Mouse (Mus musculus): ENCODE measurements around the gene Pcnx2. TPM values are rescaled to one million over a fixed set of nuclear protein-coding genes. Genes with fewer than 3 reads are reported as not detected.

Pcnx2 gene
- polyA plus RNA-seq, 1 experiment: 0.01 TPM

DNA sequence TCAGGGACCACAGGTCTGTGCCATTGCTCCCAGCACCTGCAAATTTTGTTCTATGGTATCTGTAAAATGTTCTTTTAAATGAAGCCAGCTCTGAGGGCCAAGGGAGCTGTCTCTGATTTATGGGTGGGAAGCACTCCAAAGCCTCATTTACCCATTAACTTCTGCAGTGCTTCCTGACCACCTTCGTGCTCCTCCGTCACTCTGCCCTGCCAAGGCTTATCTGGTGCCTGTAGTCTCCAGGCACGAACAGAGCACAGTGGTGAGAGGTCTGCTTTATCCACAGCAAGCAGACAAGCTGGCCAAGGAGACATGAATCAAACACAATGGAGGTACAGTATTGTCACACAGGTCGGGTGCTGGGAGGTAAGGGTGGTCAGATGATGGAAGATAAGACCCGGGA, 44.8 kb downstream of the Pcnx2 start:
- Histone ChIP-seq H3K4me3 (replicated peaks) (no peak overlapping the region), H3K36me3 (ENCODE audit: control insufficient read depth) (no peaks in the 10 kb centered on the region), H3K27me3 (ENCODE audit: control insufficient read depth) (no peaks in the 10 kb centered on the region), H3K4me1 (ENCODE audit: control insufficient read depth) (no peaks in the 10 kb centered on the region), H3K9me3 (ENCODE audit: control insufficient read depth, low read length) (no peaks in the 10 kb centered on the region)
- TF ChIP-seq TAL1 (IDR thresholded peaks at IDR 0.05; ENCODE audit: low read length) (no peak), GATA1 (IDR thresholded peaks at IDR 0.05; ENCODE audit: low read length) (no peak)

DNA sequence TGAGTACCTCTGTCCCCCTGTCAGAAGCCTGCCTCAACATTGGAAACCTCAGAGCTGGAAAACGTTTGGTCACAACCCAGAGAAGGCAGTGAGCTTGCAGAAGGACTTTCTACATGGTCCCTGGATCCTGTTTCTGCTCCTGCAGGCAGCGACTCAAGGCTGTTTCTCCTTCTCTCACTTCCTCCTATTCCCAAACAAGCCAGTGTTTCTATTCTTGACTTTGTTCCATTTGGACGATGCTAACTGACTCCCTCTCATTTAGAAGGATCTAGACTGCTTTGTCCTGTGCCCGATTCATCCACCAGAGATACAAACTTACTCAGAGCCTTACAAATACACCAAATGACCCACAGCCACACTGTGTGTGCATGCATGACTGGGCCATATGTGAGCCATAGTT, 48.9 kb downstream of the Pcnx2 start:
- H3K4me1 ChIP-seq (ENCODE audit: control insufficient read depth): no peaks in the 10 kb centered on the region
- no peak for TF ChIP-seq GATA1 (IDR thresholded peaks at IDR 0.05; ENCODE audit: low read length)
- no peak for TF ChIP-seq TAL1 (IDR thresholded peaks at IDR 0.05; ENCODE audit: low read length)
- H3K4me3 ChIP-seq (replicated peaks): no peak overlapping the region
- H3K9me3 ChIP-seq (ENCODE audit: control insufficient read depth, low read length): no peaks in the 10 kb centered on the region
- no peaks in the 10 kb centered on the region for H3K27me3 ChIP-seq (ENCODE audit: control insufficient read depth)
- H3K36me3 ChIP-seq (ENCODE audit: control insufficient read depth): no peaks in the 10 kb centered on the region

DNA sequence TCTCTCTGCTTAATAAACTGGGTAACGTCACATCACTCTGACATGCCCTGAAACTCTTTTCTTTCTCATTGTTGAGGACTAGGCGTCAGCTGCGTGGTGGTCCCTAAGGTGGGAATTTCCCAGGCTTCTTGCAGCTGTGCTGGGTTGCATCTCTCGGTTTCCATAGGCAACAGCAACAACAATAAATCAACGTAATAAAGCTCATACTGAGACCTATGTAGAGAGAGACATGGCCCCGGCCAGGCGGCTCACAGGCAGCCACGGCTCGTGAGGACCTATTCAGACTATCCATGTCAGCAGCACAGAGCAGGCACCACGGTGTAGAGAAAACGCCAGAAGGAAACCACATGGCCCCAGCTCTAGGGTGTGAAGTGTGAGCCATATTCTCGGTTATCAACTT, 50.3 kb downstream of the Pcnx2 start:
- TF ChIP-seq TAL1 (IDR thresholded peaks at IDR 0.05; ENCODE audit: low read length): no peak
- TF ChIP-seq GATA1 (IDR thresholded peaks at IDR 0.05; ENCODE audit: low read length): no peak
- Histone ChIP-seq H3K9me3 (ENCODE audit: control insufficient read depth, low read length) (no peaks in the 10 kb centered on the region), H3K27me3 (ENCODE audit: control insufficient read depth) (no peaks in the 10 kb centered on the region), H3K4me3 (replicated peaks) (no peak overlapping the region), H3K4me1 (ENCODE audit: control insufficient read depth) (no peaks in the 10 kb centered on the region), H3K36me3 (ENCODE audit: control insufficient read depth) (no peaks in the 10 kb centered on the region)

DNA sequence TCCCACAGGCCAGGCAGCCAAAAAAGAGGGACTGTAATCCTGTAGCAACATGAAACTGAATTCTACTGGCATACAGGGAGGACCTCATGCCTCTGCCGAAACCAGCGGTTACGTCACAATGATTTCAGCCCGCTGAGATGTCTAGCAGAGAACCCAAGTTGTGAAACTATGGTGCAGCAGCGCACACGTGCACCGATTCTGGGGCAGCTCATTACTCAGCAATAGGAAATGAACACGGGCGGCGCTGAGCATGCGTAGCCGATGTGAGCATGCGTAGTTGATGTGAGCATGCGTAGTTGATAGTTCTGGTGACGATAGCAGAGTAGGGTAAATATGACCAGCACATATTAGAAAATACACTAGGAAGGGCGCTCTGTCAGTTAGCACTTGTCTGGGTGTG, 52.8 kb downstream of the Pcnx2 start:
- Histone ChIP-seq H3K4me1 (ENCODE audit: control insufficient read depth) (no peaks in the 10 kb centered on the region), H3K9me3 (ENCODE audit: control insufficient read depth, low read length) (no peaks in the 10 kb centered on the region), H3K4me3 (replicated peaks) (no peak overlapping the region), H3K27me3 (ENCODE audit: control insufficient read depth) (no peaks in the 10 kb centered on the region), H3K36me3 (ENCODE audit: control insufficient read depth) (no peaks in the 10 kb centered on the region)
- TF ChIP-seq GATA1 (IDR thresholded peaks at IDR 0.05; ENCODE audit: low read length): no peak
- no peak for TF ChIP-seq TAL1 (IDR thresholded peaks at IDR 0.05; ENCODE audit: low read length)

DNA sequence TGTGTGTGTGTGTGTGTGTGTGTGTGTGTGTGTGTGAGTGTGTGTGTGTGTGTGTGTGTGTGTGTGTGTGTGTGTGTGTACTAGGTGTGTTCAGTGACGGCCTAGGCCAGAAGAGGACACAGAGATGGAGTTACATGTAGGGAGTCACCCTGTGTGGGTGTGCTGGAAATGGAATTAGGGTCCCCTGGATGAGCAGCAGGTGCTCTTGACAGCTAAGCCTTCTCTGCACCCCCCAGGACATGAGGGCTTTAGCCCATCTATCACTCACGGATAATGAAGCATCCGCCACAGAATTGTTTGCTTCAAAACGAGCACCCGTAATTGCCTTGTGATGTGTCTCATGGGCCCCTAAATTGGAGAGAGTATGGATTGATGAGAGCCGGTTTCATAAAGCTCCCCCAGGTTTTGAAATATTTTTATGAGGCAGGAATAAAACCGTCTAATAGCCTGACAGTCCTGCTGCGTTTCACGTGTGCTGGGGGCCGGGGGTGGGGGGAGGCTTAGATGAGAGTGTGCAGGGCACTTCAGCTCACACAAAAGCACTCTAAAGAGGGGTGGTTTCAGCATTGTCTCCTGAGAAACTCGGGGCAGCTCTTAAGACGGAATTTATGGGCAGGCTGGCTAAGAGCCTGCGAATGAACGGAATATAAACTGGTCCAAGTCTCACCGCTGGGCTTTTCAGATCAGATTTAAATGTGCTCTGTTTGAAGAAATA, 54.8 kb downstream of the Pcnx2 start:
- no peak for TF ChIP-seq TAL1 (IDR thresholded peaks at IDR 0.05; ENCODE audit: low read length)
- TF ChIP-seq GATA1 (IDR thresholded peaks at IDR 0.05; ENCODE audit: low read length): no peak

DNA sequence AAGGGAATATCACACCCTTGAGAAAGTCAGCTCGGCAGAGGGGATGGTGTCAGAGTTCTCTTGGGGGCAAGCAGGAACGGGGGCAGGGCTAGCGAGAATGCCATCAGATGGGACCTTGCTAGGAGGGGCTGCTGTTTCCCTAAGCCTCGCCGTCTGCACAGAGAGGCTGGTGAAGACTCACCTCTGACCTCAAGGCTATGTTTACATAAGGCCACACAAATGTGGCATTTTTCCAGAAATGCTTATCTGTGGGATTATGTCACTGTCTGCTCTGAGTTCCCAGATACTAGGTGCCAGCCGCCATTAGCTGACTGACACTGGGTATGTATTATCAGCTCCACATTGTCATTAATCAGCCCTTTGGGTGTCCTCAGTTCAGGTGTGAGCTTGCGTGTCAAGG, 56.0 kb downstream of the Pcnx2 start:
- Histone ChIP-seq H3K4me1 (ENCODE audit: control insufficient read depth) (no peaks in the 10 kb centered on the region), H3K4me3 (replicated peaks) (no peak overlapping the region), H3K9me3 (ENCODE audit: control insufficient read depth, low read length) (no peaks in the 10 kb centered on the region), H3K27me3 (ENCODE audit: control insufficient read depth) (no peaks in the 10 kb centered on the region), H3K36me3 (ENCODE audit: control insufficient read depth) (no peaks in the 10 kb centered on the region)
- no peak for TF ChIP-seq TAL1 (IDR thresholded peaks at IDR 0.05; ENCODE audit: low read length)
- TF ChIP-seq GATA1 (IDR thresholded peaks at IDR 0.05; ENCODE audit: low read length): no peak

More for the DNA sequence above, 54.8 kb downstream of the Pcnx2 start:
- Histone ChIP-seq H3K4me1 (ENCODE audit: control insufficient read depth) (no peaks in the 10 kb centered on the region), H3K36me3 (ENCODE audit: control insufficient read depth) (no peaks in the 10 kb centered on the region), H3K27me3 (ENCODE audit: control insufficient read depth) (no peaks in the 10 kb centered on the region), H3K9me3 (ENCODE audit: control insufficient read depth, low read length) (no peaks in the 10 kb centered on the region), H3K4me3 (replicated peaks) (no peak overlapping the region)

DNA sequence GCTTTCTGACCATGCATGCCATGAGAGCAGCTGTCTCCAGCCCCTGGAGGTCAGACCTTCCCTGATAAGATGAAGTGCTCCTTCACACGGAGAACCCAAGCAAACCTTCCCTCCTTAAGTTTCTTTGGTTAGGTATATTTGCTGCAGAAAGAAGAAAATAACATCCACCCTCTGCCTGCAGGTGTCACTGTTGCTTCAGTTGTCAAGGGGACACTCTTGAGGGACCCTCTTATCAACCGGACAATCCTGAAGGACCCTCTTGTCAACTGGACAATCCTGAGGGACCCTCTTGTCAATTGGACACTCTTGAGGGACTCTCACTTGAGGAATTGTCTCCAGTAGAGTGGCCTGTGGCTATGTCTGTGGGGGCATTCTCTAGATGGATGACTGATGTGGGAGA, 73.4 kb downstream of the Pcnx2 start:
- TF ChIP-seq TAL1 (IDR thresholded peaks at IDR 0.05; ENCODE audit: low read length) (no peak), GATA1 (IDR thresholded peaks at IDR 0.05; ENCODE audit: low read length) (no peak)
- H3K4me1 ChIP-seq (ENCODE audit: control insufficient read depth): peaks cover 3% of the 10 kb centered on the region; the same call in 1 of the 2 replicates
- no peak overlapping the region for H3K4me3 ChIP-seq (replicated peaks)
- no peaks in the 10 kb centered on the region for H3K9me3 ChIP-seq (ENCODE audit: control insufficient read depth, low read length)
- no peaks in the 10 kb centered on the region for H3K36me3 ChIP-seq (ENCODE audit: control insufficient read depth)
- no peaks in the 10 kb centered on the region for H3K27me3 ChIP-seq (ENCODE audit: control insufficient read depth)

DNA sequence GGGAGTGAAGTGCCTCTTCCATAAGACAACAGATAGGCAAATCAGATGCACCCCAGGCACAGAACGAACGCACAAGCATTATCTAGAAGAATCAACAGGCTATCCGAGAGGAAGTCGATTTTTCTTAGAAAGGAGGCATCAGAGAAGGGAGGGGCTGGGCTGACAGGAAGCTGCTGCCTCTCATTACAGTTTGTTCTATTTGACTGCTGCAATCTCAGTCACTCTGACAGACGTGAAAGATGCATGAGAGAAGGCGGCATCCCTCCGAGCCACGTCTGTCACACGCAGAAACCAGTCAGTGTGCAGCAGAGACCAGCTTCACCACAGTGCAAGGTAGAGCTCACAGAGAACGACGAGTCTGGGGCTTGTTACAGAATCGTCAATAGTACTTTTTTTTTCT, 74.4 kb downstream of the Pcnx2 start:
- Histone ChIP-seq H3K36me3 (ENCODE audit: control insufficient read depth) (no peaks in the 10 kb centered on the region), H3K27me3 (ENCODE audit: control insufficient read depth) (no peaks in the 10 kb centered on the region), H3K4me1 (ENCODE audit: control insufficient read depth) (peaks cover 3% of the 10 kb centered on the region; the same call in 1 of the 2 replicates), H3K4me3 (replicated peaks) (no peak overlapping the region), H3K9me3 (ENCODE audit: control insufficient read depth, low read length) (no peaks in the 10 kb centered on the region)
- no peak for TF ChIP-seq GATA1 (IDR thresholded peaks at IDR 0.05; ENCODE audit: low read length)
- no peak for TF ChIP-seq TAL1 (IDR thresholded peaks at IDR 0.05; ENCODE audit: low read length)

DNA sequence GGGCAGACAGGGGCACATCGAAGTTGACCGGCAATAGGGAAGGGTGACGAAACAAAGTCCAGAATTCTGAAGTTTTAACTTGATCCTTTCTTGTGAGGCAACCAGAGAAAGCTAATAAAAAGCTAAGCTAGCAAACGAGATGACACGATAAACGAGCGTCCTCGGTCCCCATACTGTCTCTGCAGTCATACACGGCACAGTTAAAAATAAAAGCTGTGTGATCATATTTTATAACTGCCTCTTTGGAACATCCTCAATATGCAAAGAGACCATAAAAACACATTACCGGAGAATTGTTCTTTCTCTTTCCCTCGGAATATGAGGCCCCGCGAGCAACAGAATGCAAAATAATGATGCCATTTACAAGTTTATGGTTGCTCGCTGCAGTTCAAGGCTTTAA, 76.1 kb downstream of the Pcnx2 start:
- peaks cover 3% of the 10 kb centered on the region; the same call in 1 of the 2 replicates for H3K4me1 ChIP-seq (ENCODE audit: control insufficient read depth)
- no peaks in the 10 kb centered on the region for H3K27me3 ChIP-seq (ENCODE audit: control insufficient read depth)
- TF ChIP-seq GATA1 (IDR thresholded peaks at IDR 0.05; ENCODE audit: low read length) (no peak), TAL1 (IDR thresholded peaks at IDR 0.05; ENCODE audit: low read length) (no peak)
- H3K36me3 ChIP-seq (ENCODE audit: control insufficient read depth): no peaks in the 10 kb centered on the region
- H3K4me3 ChIP-seq (replicated peaks): no peak overlapping the region
- H3K9me3 ChIP-seq (ENCODE audit: control insufficient read depth, low read length): no peaks in the 10 kb centered on the region

DNA sequence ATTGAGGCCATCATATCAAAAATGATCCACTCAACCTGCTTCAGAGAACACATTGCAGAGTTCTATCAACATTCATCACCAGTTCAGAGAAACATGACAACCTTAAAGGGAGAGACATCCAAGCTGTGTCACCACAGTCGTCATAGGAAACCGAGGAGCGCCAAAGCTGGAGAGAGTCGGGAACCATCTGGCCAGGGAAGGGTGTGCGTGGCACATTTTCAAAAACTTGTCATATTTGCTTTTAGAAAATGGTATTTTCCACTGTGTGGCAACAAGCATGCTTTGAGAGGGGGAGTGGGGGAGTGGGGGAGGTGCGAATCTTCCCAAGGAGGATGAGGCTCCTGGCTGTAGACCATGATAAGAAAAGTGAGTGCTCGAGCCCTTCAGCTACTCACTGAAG, 78.3 kb downstream of the Pcnx2 start:
- no peaks in the 10 kb centered on the region for H3K36me3 ChIP-seq (ENCODE audit: control insufficient read depth)
- H3K4me3 ChIP-seq (replicated peaks): no peak overlapping the region
- H3K9me3 ChIP-seq (ENCODE audit: control insufficient read depth, low read length): no peaks in the 10 kb centered on the region; the same call in 1 of the 2 replicates
- no peaks in the 10 kb centered on the region for H3K27me3 ChIP-seq (ENCODE audit: control insufficient read depth)
- peaks cover 3% of the 10 kb centered on the region; the same call in 1 of the 2 replicates for H3K4me1 ChIP-seq (ENCODE audit: control insufficient read depth)
- TF ChIP-seq GATA1 (IDR thresholded peaks at IDR 0.05; ENCODE audit: low read length) (no peak), TAL1 (IDR thresholded peaks at IDR 0.05; ENCODE audit: low read length) (no peak)

All from erythroblast, embryonic 14.5 days (primary cell).